ENCODE assay signal across 18 mouse cellular contexts in the genomic region with DNA sequence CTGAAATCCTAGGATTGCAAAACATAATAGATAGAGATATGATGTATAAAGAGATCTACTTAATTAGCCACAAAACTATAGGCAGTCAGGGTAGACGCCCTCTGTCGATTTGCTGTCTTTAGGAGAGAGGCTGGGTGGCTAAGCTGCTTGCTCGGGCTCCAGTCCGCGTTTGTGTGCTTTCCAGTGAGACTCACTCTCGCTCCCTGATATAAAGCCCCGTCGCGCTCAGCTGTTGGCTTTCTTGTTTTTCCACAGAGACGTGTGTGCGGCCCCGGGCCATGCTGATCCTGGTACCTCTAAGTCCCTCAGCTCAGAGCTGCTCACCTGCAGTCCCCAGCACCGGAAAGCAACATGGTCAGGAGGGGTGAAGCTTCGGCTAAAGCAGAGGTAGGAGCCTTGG.
DNase-seq lines count a peak whose midpoint lies in the region; ATAC-seq and TF ChIP-seq lines count a peak whose summit lies in the region.
"Had no signal": no experiment of that assay in that cellular context is flagged by ENCODE, and none has a peak within 500 bp of the region (broad histone marks: within the 10 kb centered on the region; RNA-seq: fewer than 3 reads in every experiment).

No protein-coding gene starts in this region.

- no peak overlapping the region for H3K4me2 ChIP-seq in heart, embryonic 14.5 days (ENCODE audit: low read length)
- H3K4me2 ChIP-seq in midbrain, embryonic 16.5 days (ENCODE audit: low read length), result no peak overlapping the region
- no peak overlapping the region for H3K4me2 ChIP-seq in forebrain, embryonic 15.5 days (replicated peaks)
- H3K4me2 ChIP-seq: embryonic facial prominence, embryonic 12.5 days; liver, embryonic 13.5 days; neural tube, embryonic 15.5 days had no signal

- ATAC-seq in heart, embryonic 14.5 days (ENCODE audit: insufficient number of reproducible peaks, insufficient read depth, low FRiP score, low read depth), result no peak
- no peak for ATAC-seq in midbrain, embryonic 16.5 days
- ATAC-seq in forebrain, embryonic 15.5 days (replicated peaks), result 0 out of 2 replicates have a peak, but pooled peaks have one; percentile 11

- intact Hi-C loops in gastrocnemius, postnatal 14 days (cut with DNase I; ENCODE audit: low total_unique reads), result no loop called here

- TF ChIP-seq POLR2A in small intestine, adult 2 months (IDR thresholded peaks at IDR 0.05; ENCODE audit: low read depth, low read length), result no peak

- peak overlapping the region; percentile 62; the same call in 1 of the 2 replicates for H3K9ac ChIP-seq in heart, embryonic 14.5 days (ENCODE audit: low read length)
- no peak overlapping the region for H3K9ac ChIP-seq in midbrain, embryonic 16.5 days (ENCODE audit: low read depth, low read length)
- no peak overlapping the region for H3K9ac ChIP-seq in forebrain, embryonic 15.5 days (replicated peaks)
- H3K9ac ChIP-seq: embryonic facial prominence, embryonic 12.5 days; liver, embryonic 13.5 days; neural tube, embryonic 15.5 days had no signal

- DNase-seq in heart, adult 8-10 months (ENCODE audit: low spot score), result no peak
- DNase-seq in midbrain, embryonic 10.5 days (ENCODE audit: low spot score), result no peak
- no peak for DNase-seq in layer of hippocampus, adult 2 months (ENCODE audit: low spot score in 2 of 2)
- DNase-seq in gastrocnemius, postnatal 14 days, result no peak
- DNase-seq: adrenal gland, postnatal 14 days; B cell, adult 2 months; cerebellum, postnatal 36 days; gastrocnemius, postnatal 10 days; kidney, postnatal 10 days; liver, embryonic 13.5 days; right cerebral cortex, adult 18-20 months had no signal

- no peak for TF ChIP-seq CTCF in small intestine, adult 2 months (IDR thresholded peaks at IDR 0.05; ENCODE audit: extremely low read depth, insufficient read length, insufficient replicate concordance, low read depth, low read length)
- TF ChIP-seq CTCF in layer of hippocampus, adult 2 months (conservative IDR thresholded peaks at IDR 0.05), result no peak

- 61% methylated on average over 14 of the region's 14 CpGs for WGBS in heart, embryonic 14.5 days
- 54% methylated on average over 14 of the region's 14 CpGs for WGBS in midbrain, embryonic 10.5 days
- 35% methylated on average over 14 of the region's 14 CpGs for WGBS in midbrain, embryonic 16.5 days
- 32% methylated on average over 14 of the region's 14 CpGs for WGBS in forebrain, embryonic 15.5 days
- WGBS in small intestine, adult 2 months, result 31% methylated on average over 14 of the region's 14 CpGs

- no peak overlapping the region for H3K4me3 ChIP-seq in heart, embryonic 14.5 days (ENCODE audit: control insufficient read depth in 1 of 2, insufficient read depth in 1 of 2, low read depth in 1 of 2, low read length in 2 of 2)
- no peak overlapping the region for H3K4me3 ChIP-seq in midbrain, embryonic 10.5 days
- no peak overlapping the region for H3K4me3 ChIP-seq in midbrain, embryonic 16.5 days (ENCODE audit: low read depth, low read length)
- H3K4me3 ChIP-seq in forebrain, embryonic 15.5 days, result no peak overlapping the region
- H3K4me3 ChIP-seq in small intestine, adult 2 months (ENCODE audit: low read depth, low read length), result no peak overlapping the region
- H3K4me3 ChIP-seq in layer of hippocampus, adult 2 months, result no peak overlapping the region
- H3K4me3 ChIP-seq: embryonic facial prominence, embryonic 12.5 days; liver, embryonic 13.5 days; neural tube, embryonic 15.5 days had no signal

- H3K27ac ChIP-seq in heart, embryonic 14.5 days (replicated peaks in 1 of 2; ENCODE audit: control insufficient read depth in 1 of 2, insufficient read depth in 1 of 2, low read depth in 2 of 2, low read length in 2 of 2), result peak overlapping the region in 1 of 2 experiments; percentile 69; a peak in 3 of 4 replicates
- peak overlapping the region; percentile 82 for H3K27ac ChIP-seq in midbrain, embryonic 10.5 days (replicated peaks)
- no peak overlapping the region for H3K27ac ChIP-seq in midbrain, embryonic 16.5 days (ENCODE audit: low read length)
- H3K27ac ChIP-seq in forebrain, embryonic 15.5 days (replicated peaks), result no peak overlapping the region
- H3K27ac ChIP-seq in small intestine, adult 2 months (ENCODE audit: insufficient read depth, low read depth, low read length), result peak overlapping the region; percentile 69
- no peak overlapping the region for H3K27ac ChIP-seq in layer of hippocampus, adult 2 months
- H3K27ac ChIP-seq: embryonic facial prominence, embryonic 12.5 days; liver, embryonic 13.5 days; neural tube, embryonic 15.5 days had no signal

- H3K36me3 ChIP-seq in heart, embryonic 14.5 days (ENCODE audit: control insufficient read depth, insufficient read depth, low read length), result peaks cover 40% of the 10 kb centered on the region
- H3K36me3 ChIP-seq in midbrain, embryonic 10.5 days, result peaks cover 51% of the 10 kb centered on the region
- no peaks in the 10 kb centered on the region for H3K36me3 ChIP-seq in midbrain, embryonic 16.5 days (ENCODE audit: control insufficient read depth, insufficient read depth, low read length)
- no peaks in the 10 kb centered on the region for H3K36me3 ChIP-seq in forebrain, embryonic 15.5 days
- H3K36me3 ChIP-seq in small intestine, adult 2 months (ENCODE audit: control insufficient read depth, insufficient read depth, low read length), result peaks cover 28% of the 10 kb centered on the region
- H3K36me3 ChIP-seq: embryonic facial prominence, embryonic 12.5 days; G1E; liver, embryonic 13.5 days; neural tube, embryonic 15.5 days had no signal

- H3K9me3 ChIP-seq in heart, embryonic 14.5 days (ENCODE audit: control insufficient read depth, low read length), result no peaks in the 10 kb centered on the region
- no peaks in the 10 kb centered on the region for H3K9me3 ChIP-seq in midbrain, embryonic 10.5 days (replicated peaks)
- H3K9me3 ChIP-seq in midbrain, embryonic 16.5 days (replicated peaks; ENCODE audit: control insufficient read depth, low read length, poor library complexity, severe bottlenecking), result no peaks in the 10 kb centered on the region
- no peaks in the 10 kb centered on the region for H3K9me3 ChIP-seq in forebrain, embryonic 15.5 days
- H3K9me3 ChIP-seq: embryonic facial prominence, embryonic 12.5 days; liver, embryonic 13.5 days; neural tube, embryonic 15.5 days had no signal

- no peaks in the 10 kb centered on the region for H3K27me3 ChIP-seq in heart, embryonic 14.5 days (ENCODE audit: control insufficient read depth, insufficient read depth, low read length)
- no peaks in the 10 kb centered on the region for H3K27me3 ChIP-seq in midbrain, embryonic 10.5 days (ENCODE audit: low read depth, poor library complexity, severe bottlenecking)
- H3K27me3 ChIP-seq in midbrain, embryonic 16.5 days (ENCODE audit: control insufficient read depth, insufficient read depth, low read depth, low read length), result no peaks in the 10 kb centered on the region
- H3K27me3 ChIP-seq in forebrain, embryonic 15.5 days, result no peaks in the 10 kb centered on the region
- H3K27me3 ChIP-seq in small intestine, adult 2 months (ENCODE audit: control insufficient read depth, insufficient read depth, low read length), result no peaks in the 10 kb centered on the region
- H3K27me3 ChIP-seq: embryonic facial prominence, embryonic 12.5 days; liver, embryonic 13.5 days; neural tube, embryonic 15.5 days had no signal

- peaks cover 31 to 48% of the 10 kb centered on the region in 2 experiments for H3K4me1 ChIP-seq in heart, embryonic 14.5 days (ENCODE audit: control insufficient read depth in 2 of 2, insufficient read depth in 2 of 2, low read length in 2 of 2)
- H3K4me1 ChIP-seq in midbrain, embryonic 10.5 days, result peaks cover 58% of the 10 kb centered on the region
- H3K4me1 ChIP-seq in midbrain, embryonic 16.5 days (ENCODE audit: control insufficient read depth, insufficient read depth, low read length), result peaks cover 6% of the 10 kb centered on the region
- peaks cover 19% of the 10 kb centered on the region for H3K4me1 ChIP-seq in forebrain, embryonic 15.5 days
- H3K4me1 ChIP-seq in small intestine, adult 2 months (ENCODE audit: control insufficient read depth, insufficient read depth, insufficient read length, low read length), result peaks cover 29% of the 10 kb centered on the region
- H3K4me1 ChIP-seq: liver, embryonic 13.5 days had no signal

Comparison
In these comparisons a context has a peak if more than half of its experiments do, and no peak if none do; other contexts are left out.
1. H3K27ac ChIP-seq: peak in midbrain, embryonic 10.5 days (single experiment) and small intestine, adult 2 months (single experiment); none in midbrain, embryonic 16.5 days (single experiment), forebrain, embryonic 15.5 days (single experiment) and layer of hippocampus, adult 2 months (single experiment).